Mouse (Mus musculus) thymus, postnatal 10 days (tissue): ENCODE data around the gene Folr1.

Source experiments
- DNase-seq, 2 experiments: peaks; one replicate each; pipeline ENCODE4 v3.0.0; 2021; ENCODE audit warnings: low spot score in 2 of 2

Folr1 gene

GRCm38 (mm10) chr7:101833352-101833751, 37.2 kb downstream of the Folr1 start:
- DNase-seq = no peak

DNA sequence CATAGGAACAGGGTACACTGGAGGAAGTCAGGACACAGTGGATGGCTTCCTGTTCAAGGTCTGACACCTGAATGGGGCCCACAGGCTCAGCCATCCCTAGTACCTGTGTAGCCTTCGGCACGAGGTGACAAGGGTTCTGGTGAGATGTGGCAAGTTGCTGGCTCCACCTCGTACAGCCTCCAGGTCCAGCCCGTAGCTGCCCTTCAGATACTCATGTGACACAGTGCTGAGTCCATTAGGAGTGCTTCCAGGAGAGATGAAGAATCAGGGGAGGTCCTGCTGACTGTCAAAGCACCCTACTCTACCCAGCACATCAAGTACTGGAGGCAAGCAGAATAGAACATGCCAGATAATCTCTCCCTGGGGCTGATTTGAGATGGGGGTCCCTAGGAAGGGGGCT, 38.2 kb downstream of the Folr1 start:
- no peak for DNase-seq

DNA sequence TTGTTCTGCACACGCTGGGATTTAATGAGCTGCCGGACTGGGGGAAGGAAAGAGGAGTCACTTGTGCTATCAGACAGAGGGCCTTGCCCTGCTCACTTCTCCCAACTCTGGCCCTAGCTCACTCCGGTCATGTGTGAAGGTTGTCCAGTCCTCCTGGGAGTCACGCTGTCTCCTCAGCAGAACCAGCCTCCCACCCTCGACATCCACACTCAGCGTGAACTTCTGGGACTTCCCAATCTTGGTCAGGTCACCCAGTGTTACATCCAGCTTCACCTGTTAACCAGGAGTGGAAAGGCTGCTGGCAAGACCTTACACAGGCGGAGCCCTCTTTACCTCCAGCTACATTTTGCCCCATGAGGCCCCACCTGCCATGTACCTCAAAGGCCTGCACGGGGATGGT, 39.2 kb downstream of the Folr1 start:
- no peak for DNase-seq

DNA sequence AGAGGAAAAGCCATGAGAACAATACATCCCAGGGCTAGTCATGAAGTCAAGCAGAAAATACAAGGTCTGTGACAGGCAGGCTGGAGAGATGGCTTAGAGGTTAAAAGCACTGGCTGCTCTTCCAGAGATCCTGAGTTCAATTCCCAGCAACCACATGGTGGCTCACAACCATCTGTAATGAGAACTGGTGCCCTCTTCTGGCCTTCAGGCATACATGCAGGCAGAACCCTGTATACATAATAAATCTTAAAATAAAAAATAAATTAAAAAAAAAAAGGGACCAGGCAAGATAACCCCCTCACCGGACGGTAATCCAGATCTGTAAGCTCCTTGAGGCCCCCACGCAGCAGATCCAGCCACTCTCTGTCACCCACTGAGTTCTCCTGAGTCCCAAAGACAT, 40.2 kb downstream of the Folr1 start:
- DNase-seq = no peak

GRCm38 (mm10) chr7:101823758-101824630, 46.6 kb downstream of the Folr1 start:
- DNase-seq = no peak

- no peak for DNase-seq
Measured at GRCm38 (mm10) chr7:101822836-101823757, 47.5 kb downstream of the Folr1 start.

DNA sequence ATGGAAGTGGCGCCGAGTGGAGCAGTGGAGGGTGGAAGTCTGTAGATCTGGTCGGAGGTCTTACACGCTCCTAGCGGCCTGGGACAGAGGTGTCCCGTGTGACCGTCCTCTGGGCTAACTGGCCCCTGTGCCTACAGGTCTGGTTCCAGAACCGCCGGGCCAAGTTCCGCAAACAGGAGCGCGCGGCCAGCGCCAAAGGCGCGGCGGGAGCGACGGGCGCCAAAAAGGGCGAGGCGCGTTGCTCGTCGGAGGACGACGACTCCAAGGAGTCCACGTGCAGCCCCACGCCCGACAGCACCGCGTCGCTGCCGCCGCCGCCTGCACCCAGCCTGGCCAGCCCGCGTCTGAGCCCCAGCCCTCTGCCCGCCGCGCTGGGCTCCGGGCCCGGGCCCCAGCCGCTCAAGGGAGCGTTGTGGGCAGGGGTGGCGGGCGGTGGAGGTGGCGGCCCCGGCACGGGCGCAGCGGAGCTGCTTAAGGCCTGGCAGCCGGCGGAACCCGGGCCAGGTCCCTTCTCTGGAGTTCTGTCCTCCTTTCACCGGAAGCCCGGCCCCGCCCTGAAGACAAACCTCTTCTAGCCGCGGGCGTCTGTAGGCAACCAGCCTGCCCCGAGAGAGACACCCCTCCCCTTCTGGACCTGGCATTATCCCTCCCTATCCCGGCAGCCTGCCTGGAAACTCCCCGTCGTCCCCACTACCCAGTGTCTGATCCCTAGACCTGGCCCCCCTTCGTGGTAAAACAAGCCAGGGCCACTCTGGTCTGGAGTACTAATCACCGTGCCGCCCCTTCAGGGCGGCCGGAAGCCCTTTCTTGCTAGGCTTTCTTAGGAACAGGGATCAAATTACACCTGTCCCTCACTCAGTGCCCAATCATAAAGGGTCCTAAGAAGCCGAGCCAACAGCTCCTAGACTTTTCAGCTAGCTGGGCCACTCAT, 48.8 kb downstream of the Folr1 start:
- DNase-seq = peak in 1 of 2 experiments; percentile 24

DNA sequence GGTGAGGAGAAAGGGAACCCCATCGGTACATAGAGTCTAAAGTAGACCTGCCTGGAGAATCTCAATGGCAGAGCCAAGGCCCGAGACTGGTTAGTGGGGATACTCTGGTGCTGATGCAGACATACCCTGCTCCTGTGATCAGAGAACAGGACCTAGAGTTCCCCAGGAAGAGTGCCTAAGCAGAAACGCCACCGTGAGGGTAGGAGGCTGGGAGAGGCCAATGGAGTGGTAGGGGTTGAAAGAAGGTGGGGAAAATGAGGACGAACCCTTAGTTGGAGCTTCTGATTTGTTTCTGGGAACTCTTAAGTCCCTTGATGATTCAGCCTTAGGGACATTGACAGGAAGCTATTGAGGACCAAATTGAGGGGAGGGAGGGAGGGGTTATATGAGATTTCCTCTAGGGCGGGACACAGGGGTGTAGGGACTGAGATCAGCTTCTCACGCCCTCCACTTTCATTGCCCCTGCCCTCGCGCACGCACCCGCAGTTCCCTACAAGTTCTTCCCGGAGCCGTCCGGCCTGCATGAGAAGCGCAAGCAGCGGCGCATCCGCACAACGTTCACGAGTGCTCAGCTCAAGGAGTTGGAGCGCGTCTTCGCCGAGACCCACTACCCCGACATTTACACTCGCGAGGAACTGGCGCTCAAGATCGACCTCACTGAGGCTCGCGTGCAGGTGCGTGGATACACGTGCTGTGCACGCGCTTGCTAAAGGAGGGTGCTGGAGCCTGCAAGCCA, 50.1 kb downstream of the Folr1 start:
- no peak for DNase-seq

DNA sequence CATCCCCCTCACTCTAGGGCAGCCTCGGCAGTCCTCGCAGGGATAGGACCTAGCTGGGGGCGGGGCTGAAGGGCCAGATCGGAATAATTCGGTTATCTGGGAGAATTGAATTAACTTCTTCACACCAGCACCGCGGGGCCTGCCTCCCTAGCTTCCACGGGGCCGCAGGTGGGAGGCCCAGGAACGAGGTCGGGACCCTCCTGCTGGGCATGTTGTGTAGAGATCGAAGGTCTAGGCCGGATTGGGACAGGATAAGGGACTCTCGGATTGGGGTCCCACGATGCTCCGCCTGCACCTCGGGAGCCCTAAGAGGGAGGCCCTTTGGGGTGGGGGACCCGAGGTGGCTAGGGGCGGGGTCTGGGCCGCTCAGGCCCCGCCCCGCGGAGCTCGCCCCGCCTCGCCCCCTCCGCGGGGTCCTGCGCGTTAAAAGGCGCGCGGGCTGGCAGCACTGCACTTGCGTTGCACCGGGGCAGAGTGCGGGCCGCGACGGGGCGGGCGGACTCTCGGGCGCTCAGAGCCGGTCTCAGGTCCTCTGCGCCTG, 52.7 kb downstream of the Folr1 start, which contains the start of gene Phox2a:
Gene Phox2a (plus strand): TSS at position 453 of the 541 bp plus-strand sequence.
- DNase-seq = no peak
